Mouse (Mus musculus) ES-CJ7 (cell line): Measurements from ENCODE around the gene Gcsh.
A peak's percentile ranks its signal among the peaks of the same experiment; 100 is the strongest.

Experiments
- DNase-seq: peaks from one replicate; pipeline ENCODE4 v3.0.0; 2011; ENCODE audit warnings: low read depth, low spot score

Gcsh gene

DNA sequence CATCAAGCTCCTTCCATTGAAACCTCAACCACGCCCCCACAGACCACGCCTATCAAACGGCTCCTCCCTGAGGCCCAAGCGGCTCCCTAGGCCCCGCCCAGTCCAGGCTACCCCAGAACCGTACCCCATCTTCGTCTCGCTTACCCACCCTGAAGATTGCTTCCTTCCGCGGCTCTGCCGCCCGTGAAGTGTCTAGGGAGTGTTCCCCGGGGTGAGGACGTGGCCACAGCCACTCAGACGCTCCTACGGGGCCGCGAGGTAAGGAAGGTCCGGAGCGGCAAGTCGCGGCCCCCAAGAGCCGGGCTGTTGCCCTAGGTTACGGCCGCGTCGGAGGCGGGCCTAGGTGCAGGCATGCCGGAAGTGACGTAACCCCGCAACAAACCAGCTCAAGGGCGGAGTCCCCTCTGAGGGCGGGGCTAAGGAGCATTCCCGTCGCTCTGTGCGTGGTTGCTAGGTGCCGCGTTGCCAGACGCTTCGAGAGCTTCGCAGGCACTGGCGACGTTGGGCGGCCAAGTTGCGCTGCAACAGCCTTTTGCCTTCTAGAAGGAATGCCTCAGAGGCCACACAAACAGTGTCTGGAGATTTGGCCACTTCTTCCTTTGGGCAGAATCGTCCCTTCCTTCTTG lies 14.6 kb downstream of the Gcsh start, which contains the start of gene 1700030J22Rik:
TSS of gene 1700030J22Rik (minus strand) at position 329 of the 626 bp plus-strand sequence.
- DNase-seq, result peak; percentile 99

DNA sequence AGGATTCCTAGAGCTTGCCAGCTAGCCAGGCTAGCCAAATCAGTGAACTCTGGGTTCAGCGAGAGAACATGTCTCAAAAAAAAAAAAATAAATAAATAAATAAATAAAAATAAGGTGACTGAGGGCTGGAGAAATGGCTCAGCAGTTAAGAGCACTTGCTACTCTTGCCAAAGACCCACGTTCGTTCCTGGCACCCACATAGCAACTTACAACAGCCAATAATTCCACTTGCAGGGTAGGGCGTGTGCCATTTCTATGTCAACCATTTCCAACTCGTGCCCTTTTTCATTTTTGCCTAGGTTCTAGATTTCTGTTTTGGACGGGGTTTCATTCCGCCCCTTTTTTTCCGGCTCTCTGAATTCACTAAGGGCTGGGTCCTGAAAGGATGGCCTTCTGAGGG lies 15.3 kb downstream of the Gcsh start:
- no peak for DNase-seq

DNA sequence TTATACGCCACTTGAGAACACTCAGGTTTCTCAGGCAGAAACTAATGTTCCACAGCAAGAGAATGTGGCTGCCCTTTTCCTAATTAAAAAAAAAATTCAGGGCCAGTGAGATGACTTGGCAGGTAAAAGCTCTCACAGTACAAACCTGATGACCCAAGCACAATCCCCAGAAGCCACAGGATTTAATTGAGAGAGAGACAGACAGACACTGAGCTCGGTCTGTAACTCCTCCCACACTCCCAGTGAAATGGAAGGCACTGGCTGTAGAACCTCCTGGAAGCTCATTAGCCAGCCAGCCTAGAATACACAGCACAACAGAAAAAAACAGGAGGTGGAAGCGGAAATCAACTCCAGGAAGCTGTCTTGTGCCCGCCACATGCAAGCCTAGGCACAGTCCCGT lies 17.7 kb downstream of the Gcsh start:
- DNase-seq, result no peak

DNA sequence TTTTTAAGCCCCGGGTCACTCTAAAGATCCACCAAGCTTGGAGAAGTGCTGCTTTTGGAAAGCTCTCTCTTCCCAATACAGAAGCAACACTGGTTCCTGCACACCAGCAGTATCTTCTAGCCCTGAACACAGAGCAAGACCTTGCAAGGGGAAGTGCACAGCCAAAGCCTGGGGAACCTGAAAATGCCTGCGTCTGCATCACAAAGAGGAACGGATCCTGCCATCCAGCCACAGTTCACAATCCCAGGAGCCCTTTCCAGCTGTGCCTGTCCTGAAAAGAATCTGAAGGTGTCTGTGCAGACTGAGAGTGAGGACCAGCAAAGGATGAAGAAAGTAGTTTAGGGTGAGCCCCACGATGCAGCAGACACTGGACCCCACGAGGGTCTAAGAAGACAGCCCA lies 18.3 kb downstream of the Gcsh start:
- peak; percentile 77 for DNase-seq

DNA sequence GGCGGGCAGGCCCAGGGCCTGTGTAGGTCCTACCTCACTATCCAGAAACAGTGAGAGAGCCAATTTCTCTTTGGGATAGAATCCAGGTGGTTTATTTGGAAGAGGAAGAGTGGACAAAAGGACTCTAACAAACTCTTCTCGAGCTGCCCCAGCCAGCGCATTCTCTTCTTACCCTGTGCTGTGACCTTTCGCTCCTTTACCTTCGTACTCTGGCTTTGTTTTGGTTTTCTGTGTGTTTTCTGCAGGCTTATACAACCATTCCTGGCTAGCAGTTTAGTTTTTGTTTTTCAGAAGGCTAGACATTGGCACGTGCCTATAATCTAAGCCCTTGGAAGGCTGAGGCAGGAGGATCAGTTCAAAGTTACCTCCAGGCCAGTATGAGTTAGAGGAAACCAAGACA lies 23.8 kb downstream of the Gcsh start:
- DNase-seq, result no peak

DNA sequence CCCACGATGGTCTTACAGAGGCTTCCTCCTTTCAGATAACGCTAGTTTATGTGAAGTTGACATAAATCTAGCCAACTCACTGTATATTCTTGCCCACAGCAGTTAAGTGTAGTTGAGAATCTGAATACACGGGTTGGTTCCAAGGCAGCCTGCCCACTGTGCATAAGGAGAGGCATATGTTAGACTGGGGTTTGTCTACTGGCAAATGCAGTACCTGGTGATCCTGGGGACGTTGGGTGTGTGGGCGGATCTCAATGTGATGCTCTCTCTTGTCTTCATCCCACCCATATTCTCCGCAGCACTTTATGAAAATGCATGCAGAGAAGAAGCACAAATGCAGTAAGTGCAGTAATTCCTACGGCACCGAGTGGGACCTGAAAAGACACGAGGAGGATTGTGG lies 38.9 kb downstream of the Gcsh start:
- no peak for DNase-seq

DNA sequence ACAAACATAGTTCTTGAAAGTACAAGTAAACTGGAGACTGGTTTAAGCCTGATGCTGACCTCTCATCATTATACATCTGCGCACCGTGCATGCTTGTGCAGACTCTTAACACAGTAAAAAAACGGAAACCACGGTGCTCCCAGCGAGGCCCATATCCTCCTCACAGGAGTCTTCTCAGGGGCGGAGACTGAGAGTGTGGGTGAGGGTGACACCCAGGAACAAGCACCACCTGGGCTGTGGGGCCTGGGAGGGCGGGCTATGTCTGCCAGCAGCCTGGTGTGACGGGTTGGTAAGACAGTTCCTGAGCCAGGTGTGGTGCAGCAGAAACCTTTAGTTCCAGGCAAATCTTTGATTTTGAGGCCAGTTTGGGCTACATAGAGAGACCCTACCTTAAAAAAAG lies 40.9 kb downstream of the Gcsh start:
- no peak for DNase-seq

DNA sequence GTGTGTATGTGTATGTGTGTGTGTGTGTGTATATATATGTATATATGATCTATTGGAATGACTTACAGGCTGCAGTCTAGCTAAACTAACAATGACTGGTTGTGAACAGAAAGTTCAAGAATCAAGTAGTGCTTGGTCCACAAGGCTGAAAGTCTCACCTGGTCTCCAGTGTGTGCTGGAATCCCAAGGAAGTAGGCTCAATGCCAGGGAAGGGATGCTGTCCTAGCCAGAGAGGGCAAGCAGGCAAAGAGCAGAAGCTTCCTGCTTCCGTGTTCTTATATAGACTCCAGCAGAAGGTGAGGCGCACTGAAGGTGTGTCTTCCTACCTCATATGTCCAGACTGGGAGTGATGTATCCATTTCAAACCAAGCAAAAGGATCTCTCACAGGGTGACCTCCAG lies 41.6 kb downstream of the Gcsh start:
- DNase-seq, result no peak

- DNase-seq, result no peak
Observed at GRCm38 (mm10) chr8:116951369-116951768, 42.0 kb downstream of the Gcsh start.

DNA sequence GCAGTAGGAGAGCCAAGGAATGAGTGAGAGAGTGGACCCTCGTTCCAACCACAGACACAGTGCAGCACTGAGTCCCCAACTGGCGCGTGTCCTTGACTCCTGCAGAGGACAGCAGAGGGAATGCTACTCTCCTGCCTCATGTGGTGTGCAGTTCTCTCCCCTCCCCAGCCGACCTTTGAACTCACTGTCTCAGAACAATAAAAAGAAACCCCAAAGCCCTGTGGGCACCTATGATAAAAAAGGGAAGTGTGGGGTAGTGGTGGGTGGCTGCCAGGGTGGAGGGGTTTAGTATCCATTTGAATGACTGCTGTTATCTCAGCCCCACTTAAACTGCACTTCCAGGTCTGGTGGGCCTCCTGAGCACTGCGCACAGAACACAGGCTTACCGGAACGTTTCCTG lies 45.7 kb downstream of the Gcsh start:
- DNase-seq, result peak; percentile 54

- no peak for DNase-seq
Observed at GRCm38 (mm10) chr8:116946851-116947250, 46.5 kb downstream of the Gcsh start.

- DNase-seq, result no peak
Observed at GRCm38 (mm10) chr8:116946268-116946838, 47.0 kb downstream of the Gcsh start.

GRCm38 (mm10) chr8:116945169-116945910 lies 48.0 kb downstream of the Gcsh start:
- peak; percentile 36 for DNase-seq

DNA sequence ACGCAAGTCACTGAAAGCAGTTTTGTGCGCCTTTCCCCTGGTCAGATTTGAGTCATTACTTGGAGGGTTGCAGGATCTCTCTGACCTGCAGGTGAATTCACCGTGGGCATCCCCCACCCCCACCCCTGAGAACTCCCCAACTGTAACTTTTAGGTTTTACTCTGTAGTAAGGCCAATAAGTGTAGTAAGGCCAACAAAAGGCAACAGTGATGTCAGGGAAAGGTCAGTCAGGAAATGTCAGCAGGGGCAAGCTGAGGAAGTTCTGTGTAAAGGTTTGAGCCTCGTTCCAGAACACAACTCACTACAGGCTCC lies 49.0 kb downstream of the Gcsh start:
- DNase-seq, result peak; percentile 33

GRCm38 (mm10) chr8:116943555-116944384 lies 49.6 kb downstream of the Gcsh start:
- peak; percentile 31 for DNase-seq

- peak; percentile 88 for DNase-seq
Observed at GRCm38 (mm10) chr8:116943161-116943554, 50.2 kb downstream of the Gcsh start, which contains the start of gene Atmin. Gene Atmin, plus strand, starts transcription at chr8:116943393.

- DNase-seq, result peak; percentile 48
Observed at GRCm38 (mm10) chr8:116942284-116943058, 50.9 kb downstream of the Gcsh start.

- DNase-seq, result no peak
Observed at GRCm38 (mm10) chr8:116935506-116935905, 57.8 kb downstream of the Gcsh start.

DNA sequence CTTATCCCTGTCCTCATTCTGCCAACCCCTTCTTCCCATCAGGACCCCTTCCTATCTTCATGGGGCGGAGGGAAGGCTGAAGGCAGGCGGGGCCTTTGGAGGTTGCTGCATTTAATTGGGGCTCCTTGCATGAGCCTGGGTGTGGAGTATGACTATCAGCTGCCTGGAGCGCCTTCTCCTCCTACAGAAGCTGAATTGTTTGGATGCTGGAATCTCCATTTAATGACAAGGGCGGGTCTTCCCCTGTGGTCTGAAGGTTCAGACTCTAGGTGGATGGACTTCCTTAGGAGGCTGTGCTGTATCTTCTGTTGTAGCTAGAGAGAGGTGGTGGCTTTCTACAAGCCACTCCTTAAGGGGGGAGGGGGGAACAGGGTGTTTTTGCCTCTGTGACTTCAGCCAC lies 58.4 kb downstream of the Gcsh start:
- DNase-seq, result peak; percentile 72
